Mouse (Mus musculus): ENCODE measurements around the gene Abcb6. TPM values are rescaled to one million over a fixed set of nuclear protein-coding genes. Genes with fewer than 3 reads are reported as not detected.

Gene Abcb6
- total and polyA plus RNA-seq, 2 experiments from 2014 or later = 42.5 to 46.0 TPM

DNA sequence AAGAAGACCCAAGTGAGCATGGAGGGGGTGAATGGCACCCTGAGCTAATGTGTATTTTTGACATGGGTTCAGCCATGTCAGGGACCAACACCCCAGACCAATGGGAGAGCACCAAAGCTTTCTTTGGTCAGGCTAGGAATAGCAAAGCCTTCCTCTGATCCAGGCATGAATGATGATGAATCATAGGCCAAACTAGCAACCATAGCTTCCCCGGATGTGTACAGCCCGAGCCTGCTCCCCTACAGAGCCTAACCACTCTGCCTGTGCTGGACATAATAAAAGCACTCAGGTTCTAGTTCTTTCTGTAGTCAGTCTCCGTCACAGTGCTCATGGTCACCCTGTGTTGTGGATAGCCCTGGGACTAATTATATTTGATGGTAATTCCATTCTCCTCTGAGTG lies 41.3 kb upstream of the Abcb6 start:
- Histone ChIP-seq H3K9ac (no peak overlapping the region), H3K4me3 (ENCODE audit: low read depth, low read length) (no peak overlapping the region), H3K9me3 (ENCODE audit: low read length) (no peaks in the 10 kb centered on the region), H3K4me1 (ENCODE audit: insufficient read depth) (peaks cover 4% of the 10 kb centered on the region), H3K4me2 (ENCODE audit: low read depth) (no peak overlapping the region), H3K36me3 (ENCODE audit: insufficient read depth) (no peaks in the 10 kb centered on the region), H3K27me3 (ENCODE audit: insufficient read depth, low read length) (peaks cover 20% of the 10 kb centered on the region), H3K27ac (ENCODE audit: low read depth, low read length) (no peak overlapping the region)
- DNase-seq (no peak), ATAC-seq (no peak)
- 82% methylated on average over 3 of the region's 3 CpGs for WGBS
- no peak for TF ChIP-seq CTCF (IDR thresholded peaks at IDR 0.05; ENCODE audit: low read depth)

DNA sequence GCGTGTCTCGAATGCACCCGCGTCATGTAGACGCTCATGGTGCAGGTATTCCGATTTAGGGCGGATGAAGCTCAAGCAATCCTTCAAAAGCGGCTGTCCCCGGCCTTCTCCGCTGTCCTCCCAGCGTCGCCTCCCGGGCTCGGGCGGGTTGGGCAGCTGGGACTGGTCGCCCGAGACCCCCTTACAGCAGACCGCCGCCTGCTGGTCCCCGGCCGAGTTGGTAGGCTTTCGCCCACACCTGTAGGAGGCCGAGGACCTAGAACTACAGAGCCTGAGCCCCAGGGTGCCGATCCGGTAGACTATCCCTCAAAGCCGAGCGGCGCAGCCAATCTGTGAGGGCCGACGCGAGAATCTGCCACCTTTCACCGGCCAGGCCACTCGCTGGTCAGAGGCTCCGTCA lies 39.3 kb upstream of the Abcb6 start, which contains the start of gene Tuba4a:
Gene Tuba4a, minus strand, starts transcription at position 335 of the 400 bp plus-strand sequence.
- DNase-seq = no peak
- peak within 1 kb of the TSS; percentile 98 for H3K4me2 ChIP-seq (ENCODE audit: low read depth)
- under 1% methylated on average over 34 of the region's 34 CpGs for WGBS
- H3K27me3 ChIP-seq (ENCODE audit: insufficient read depth, low read length) = peaks cover 20% of the 10 kb centered on the region
- peak; percentile 42 for ATAC-seq
- no peaks in the 10 kb centered on the region for H3K9me3 ChIP-seq (ENCODE audit: low read length)
- peak within 1 kb of the TSS; percentile 64 for H3K9ac ChIP-seq
- peaks cover 14% of the 10 kb centered on the region for H3K36me3 ChIP-seq (ENCODE audit: insufficient read depth)
- H3K4me1 ChIP-seq (ENCODE audit: insufficient read depth) = peaks cover 4% of the 10 kb centered on the region
- H3K4me3 ChIP-seq (ENCODE audit: low read depth, low read length) = peak within 1 kb of the TSS; percentile 56
- no peak within 1 kb of the TSS for H3K27ac ChIP-seq (ENCODE audit: low read depth, low read length)
- TF ChIP-seq CTCF (IDR thresholded peaks at IDR 0.05; ENCODE audit: low read depth) = no peak; the same call in 1 of the 2 replicates

DNA sequence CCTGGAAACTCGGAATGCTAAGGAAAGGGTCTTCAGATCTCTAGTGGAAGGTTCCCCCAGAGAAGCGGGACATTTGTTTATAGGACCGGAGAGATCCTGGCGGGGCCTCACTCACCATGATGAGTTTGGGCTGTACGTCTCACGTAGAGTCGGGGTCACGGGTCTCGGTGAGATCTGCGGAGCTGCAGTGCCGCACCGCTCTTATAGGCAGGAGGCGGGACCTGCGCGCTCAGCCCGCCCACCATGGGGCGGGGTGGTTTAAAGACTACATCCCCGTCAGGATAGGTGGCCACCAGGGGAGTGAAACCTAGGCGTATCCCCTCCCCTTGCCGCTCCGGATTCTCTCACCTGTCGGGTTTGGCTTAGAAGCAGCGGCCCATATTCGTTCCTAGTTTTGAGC lies 38.9 kb upstream of the Abcb6 start:
- whole genome bisulfite sequencing = under 1% methylated on average over 24 of the region's 24 CpGs
- H3K27ac ChIP-seq (ENCODE audit: low read depth, low read length) = no peak overlapping the region

DNA sequence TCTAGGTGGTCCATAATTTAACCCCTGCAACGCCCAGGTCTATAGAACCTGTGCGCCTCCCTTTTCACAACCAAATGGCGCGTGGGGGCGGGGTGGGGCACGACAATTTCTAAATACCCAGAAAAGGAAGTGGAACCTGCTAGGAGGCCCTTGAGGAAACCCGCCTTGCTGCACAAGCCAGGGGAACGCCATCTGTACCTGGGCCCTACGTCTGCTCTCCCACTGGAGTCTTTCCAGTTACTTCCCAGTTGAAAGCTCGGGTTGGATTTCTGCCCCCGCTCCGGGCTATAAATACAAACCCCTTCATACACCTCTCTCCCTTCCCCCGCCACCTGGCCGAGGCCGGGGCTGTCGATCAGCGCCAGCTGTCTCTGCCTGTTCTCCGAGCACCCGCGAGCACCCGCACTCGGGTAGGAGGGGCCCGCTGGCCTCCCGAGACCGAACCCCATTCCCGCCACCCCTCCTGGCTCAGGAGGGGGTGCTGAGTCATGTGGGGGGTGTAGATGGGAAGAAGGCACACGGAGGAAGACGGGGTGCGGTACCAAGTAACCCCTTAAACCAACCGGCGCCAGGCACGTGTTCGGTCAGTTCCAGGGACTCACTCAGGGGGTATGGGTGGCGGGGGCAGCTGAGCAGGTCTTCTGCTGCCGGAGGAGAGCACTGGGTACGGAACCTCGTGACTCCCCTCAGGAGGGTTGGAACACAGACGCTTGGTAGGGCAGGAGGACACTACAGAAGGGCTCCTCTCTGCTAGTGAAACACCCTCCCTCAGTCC lies 38.2 kb upstream of the Abcb6 start:
- peaks cover 4% of the 10 kb centered on the region for H3K4me1 ChIP-seq (ENCODE audit: insufficient read depth)
- peak overlapping the region; percentile 56 for H3K4me3 ChIP-seq (ENCODE audit: low read depth, low read length)
- H3K27ac ChIP-seq (ENCODE audit: low read depth, low read length) = no peak overlapping the region
- H3K9me3 ChIP-seq (ENCODE audit: low read length) = no peaks in the 10 kb centered on the region
- DNase-seq (peak; percentile 46), ATAC-seq (peak; percentile 19)
- TF ChIP-seq CTCF (IDR thresholded peaks at IDR 0.05; ENCODE audit: low read depth) = no peak
- peaks cover 25% of the 10 kb centered on the region for H3K36me3 ChIP-seq (ENCODE audit: insufficient read depth)
- peak overlapping the region; percentile 98 for H3K4me2 ChIP-seq (ENCODE audit: low read depth)
- peak overlapping the region; percentile 64 for H3K9ac ChIP-seq
- H3K27me3 ChIP-seq (ENCODE audit: insufficient read depth, low read length) = peaks cover 20% of the 10 kb centered on the region
- 3% methylated on average over 38 of the region's 38 CpGs for WGBS

More for the DNA sequence above, 38.9 kb upstream of the Abcb6 start:
- TF ChIP-seq CTCF (IDR thresholded peaks at IDR 0.05; ENCODE audit: low read depth) = peak; percentile 52
- Histone ChIP-seq H3K4me1 (ENCODE audit: insufficient read depth) (peaks cover 4% of the 10 kb centered on the region), H3K4me2 (ENCODE audit: low read depth) (peak overlapping the region; percentile 98), H3K9me3 (ENCODE audit: low read length) (no peaks in the 10 kb centered on the region), H3K4me3 (ENCODE audit: low read depth, low read length) (peak overlapping the region; percentile 56), H3K36me3 (ENCODE audit: insufficient read depth) (peaks cover 18% of the 10 kb centered on the region), H3K9ac (peak overlapping the region; percentile 64), H3K27me3 (ENCODE audit: insufficient read depth, low read length) (peaks cover 20% of the 10 kb centered on the region)
- DNase-seq = peak; percentile 89
- ATAC-seq = peak; percentile 94

DNA sequence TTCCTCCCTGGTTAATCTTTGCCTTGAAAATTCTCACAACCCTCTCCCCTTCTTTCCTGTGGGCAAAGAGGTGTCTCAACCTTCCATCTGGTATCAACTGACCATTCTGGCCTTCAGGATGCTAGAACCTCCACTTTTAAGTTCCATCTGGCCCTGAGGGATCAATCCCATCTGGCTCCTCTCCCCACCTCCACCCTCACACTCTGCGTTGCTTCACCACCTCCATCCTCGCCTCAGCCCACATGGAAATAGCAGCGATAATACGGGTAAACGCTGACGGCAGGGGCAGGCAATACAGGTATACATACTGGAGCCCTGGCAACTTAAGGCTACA lies 37.7 kb upstream of the Abcb6 start:
- peaks cover 20% of the 10 kb centered on the region for H3K27me3 ChIP-seq (ENCODE audit: insufficient read depth, low read length)
- peak overlapping the region; percentile 64; the same call in 1 of the 2 replicates for H3K9ac ChIP-seq
- no peaks in the 10 kb centered on the region for H3K9me3 ChIP-seq (ENCODE audit: low read length)
- WGBS = 9% methylated on average over 6 of the region's 6 CpGs
- H3K4me2 ChIP-seq (ENCODE audit: low read depth) = peak overlapping the region; percentile 98
- no peak for TF ChIP-seq CTCF (IDR thresholded peaks at IDR 0.05; ENCODE audit: low read depth)
- peaks cover 4% of the 10 kb centered on the region for H3K4me1 ChIP-seq (ENCODE audit: insufficient read depth)
- no peak for ATAC-seq
- H3K4me3 ChIP-seq (ENCODE audit: low read depth, low read length) = peak overlapping the region; percentile 56
- H3K36me3 ChIP-seq (ENCODE audit: insufficient read depth) = peaks cover 30% of the 10 kb centered on the region
- no peak for DNase-seq
- no peak overlapping the region for H3K27ac ChIP-seq (ENCODE audit: low read depth, low read length)

DNA sequence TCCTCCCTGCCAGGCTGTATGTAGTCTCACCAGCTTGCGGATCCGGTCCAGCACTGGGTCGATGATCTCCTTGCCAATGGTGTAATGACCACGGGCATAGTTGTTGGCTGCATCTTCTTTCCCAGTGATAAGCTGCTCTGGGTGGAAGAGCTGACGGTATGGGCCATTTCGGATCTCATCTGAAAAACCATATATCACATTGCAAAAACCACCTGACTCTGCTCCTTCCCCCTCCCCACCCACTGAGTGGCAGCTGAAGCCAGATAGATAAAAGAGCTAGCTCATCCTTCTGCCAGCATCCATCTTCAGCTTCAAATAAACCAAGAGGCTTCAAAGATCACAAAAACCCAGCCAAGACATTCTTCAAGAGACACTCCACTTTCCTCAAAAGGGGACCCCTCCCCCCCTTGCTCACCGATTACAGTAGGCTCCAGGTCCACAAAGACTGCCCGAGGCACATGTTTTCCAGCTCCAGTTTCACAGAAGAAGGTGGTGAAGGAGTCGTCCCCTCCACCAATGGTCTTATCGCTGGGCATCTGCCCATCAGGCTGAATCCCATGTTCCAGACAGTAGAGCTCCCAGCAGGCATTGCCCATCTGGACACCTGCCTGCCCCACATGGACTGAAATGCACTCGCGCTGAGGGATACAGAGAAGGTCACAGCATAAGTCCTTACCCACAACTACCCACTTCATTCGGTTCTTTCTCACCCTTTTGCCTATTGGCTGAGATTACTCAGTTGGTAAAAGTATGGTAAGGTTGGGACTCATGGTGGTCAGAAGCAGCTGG lies 36.8 kb upstream of the Abcb6 start:
- Histone ChIP-seq H3K9ac (no peak overlapping the region), H3K4me3 (ENCODE audit: low read depth, low read length) (no peak overlapping the region), H3K27ac (ENCODE audit: low read depth, low read length) (no peak overlapping the region), H3K36me3 (ENCODE audit: insufficient read depth) (peaks cover 36% of the 10 kb centered on the region), H3K9me3 (ENCODE audit: low read length) (no peaks in the 10 kb centered on the region), H3K27me3 (ENCODE audit: insufficient read depth, low read length) (peaks cover 20% of the 10 kb centered on the region), H3K4me2 (ENCODE audit: low read depth) (no peak overlapping the region), H3K4me1 (ENCODE audit: insufficient read depth) (peaks cover 5% of the 10 kb centered on the region)
- DNase-seq (no peak), ATAC-seq (no peak)
- 82% methylated on average over 13 of the region's 13 CpGs for WGBS
- no peak for TF ChIP-seq CTCF (IDR thresholded peaks at IDR 0.05; ENCODE audit: low read depth)

DNA sequence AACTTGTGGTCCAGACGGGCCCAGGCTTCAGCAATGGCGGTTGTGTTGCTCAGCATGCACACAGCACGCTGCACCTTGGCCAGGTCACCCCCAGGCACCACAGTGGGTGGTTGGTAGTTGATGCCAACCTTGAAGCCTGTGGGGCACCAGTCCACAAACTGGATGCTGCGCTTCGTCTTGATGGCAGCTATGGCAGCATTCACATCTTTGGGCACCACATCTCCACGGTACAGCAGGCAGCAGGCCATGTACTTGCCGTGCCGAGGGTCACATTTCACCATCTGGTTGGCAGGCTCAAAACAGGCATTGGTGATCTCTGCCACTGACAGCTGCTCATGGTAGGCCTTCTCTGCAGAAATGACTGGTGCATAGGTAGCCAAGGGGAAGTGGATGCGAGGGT lies 35.6 kb upstream of the Abcb6 start:
- Histone ChIP-seq H3K4me1 (ENCODE audit: insufficient read depth) (peaks cover 13% of the 10 kb centered on the region), H3K36me3 (ENCODE audit: insufficient read depth) (peaks cover 38% of the 10 kb centered on the region), H3K27ac (ENCODE audit: low read depth, low read length) (no peak overlapping the region), H3K9ac (no peak overlapping the region), H3K27me3 (ENCODE audit: insufficient read depth, low read length) (peaks cover 12% of the 10 kb centered on the region), H3K4me2 (ENCODE audit: low read depth) (no peak overlapping the region), H3K9me3 (ENCODE audit: low read length) (no peaks in the 10 kb centered on the region), H3K4me3 (ENCODE audit: low read depth, low read length) (no peak overlapping the region)
- DNase-seq = no peak
- no peak for TF ChIP-seq CTCF (IDR thresholded peaks at IDR 0.05; ENCODE audit: low read depth)
- 90% methylated on average over 9 of the region's 9 CpGs for WGBS
- ATAC-seq = no peak
